Mouse (Mus musculus) forebrain, postnatal 0 days (tissue): ENCODE data around the gene Adk. TPM values are rescaled to one million over a fixed set of nuclear protein-coding genes. Genes with fewer than 3 reads are reported as not detected.

Source experiments
- ATAC-seq: fragments of 200-750 bp; cut with Nextera tagmentation; 2 replicates; pipeline ENCODE4 v1.8.0; 2017; ENCODE audit warnings: mild to moderate bottlenecking, moderate library complexity
- DNase-seq: peaks from one replicate; pipeline ENCODE4 v3.0.0-alpha.2; 2015
- H3K27ac ChIP-seq: fragments of 300-500 bp; sonication (generic); 2 replicates; pipeline ENCODE4 v1.5.1; 2014; ENCODE audit warnings: low read depth, mild to moderate bottlenecking, antibody characterized with exemption, low read length, moderate library complexity, mixed read lengths
- H3K27me3 ChIP-seq: fragments of 300-500 bp; sonication (generic); 2 replicates; pipeline ENCODE4 v1.6.1; 2014; ENCODE audit warnings: mild to moderate bottlenecking, low read length, mixed read lengths; ENCODE audit not compliant: insufficient read depth
- H3K36me3 ChIP-seq: fragments of 300-500 bp; sonication (generic); 2 replicates; pipeline ENCODE4 v1.6.1; 2014; ENCODE audit warnings: mild to moderate bottlenecking, moderate library complexity; ENCODE audit not compliant: insufficient read depth
- H3K4me1 ChIP-seq: fragments of 300-500 bp; sonication (generic); 2 replicates; pipeline ENCODE4 v1.6.1; 2014; ENCODE audit warnings: antibody characterized with exemption; ENCODE audit not compliant: insufficient read depth
- H3K4me2 ChIP-seq: fragments of 300-500 bp; sonication (generic); 2 replicates; pipeline ENCODE4 v1.6.1; 2014; ENCODE audit warnings: low read depth, mild to moderate bottlenecking, moderate library complexity
- H3K4me3 ChIP-seq: fragments of 300-500 bp; sonication (generic); 2 replicates; pipeline ENCODE4 v1.5.1; 2014; ENCODE audit warnings: low read depth, low read length, mixed read lengths
- H3K9ac ChIP-seq: fragments of 300-500 bp; sonication (generic); 2 replicates; pipeline ENCODE4 v1.6.1; 2014; ENCODE audit warnings: mild to moderate bottlenecking
- H3K9me3 ChIP-seq: fragments of 300-500 bp; sonication (generic); 2 replicates; pipeline ENCODE4 v1.6.1; 2016; ENCODE audit warnings: low read length
- CTCF ChIP-seq: sonication (generic); IDR thresholded peaks from 2 replicates; pipeline ENCODE4 v1.5.1; 2016; ENCODE audit warnings: antibody characterized with exemption, control low read depth, low read depth
- WGBS: fragments of 180-500 bp; shearing (Covaris S2); extraction: QIAGEN DNeasy Blood & Tissue Kit; methylation state at CpG from one replicate; pipeline ENCODE4 v1.1.7; 2014; 5-methylcytosine and 5-hydroxymethylcytosine counted together
- polyA plus RNA-seq: library from polyadenylated mRNA; unstranded; fragments of >200 nt; fragmentation: Nextera tagmentation; extraction: Ambion mirVana; gene quantifications from 2 replicates; pipeline ENCODE4 v1.2.1, GENCODE M21; 2015
- total RNA-seq: library from RNA; depleted of rRNA; stranded (reverse); fragments of >200 nt; gene quantifications from 2 replicates; pipeline ENCODE4 v1.2.3, GENCODE M21; 2014

Gene Adk
- total and polyA plus RNA-seq, 2 experiments from 2014 or later, result 55.5 to 66.7 TPM

DNA sequence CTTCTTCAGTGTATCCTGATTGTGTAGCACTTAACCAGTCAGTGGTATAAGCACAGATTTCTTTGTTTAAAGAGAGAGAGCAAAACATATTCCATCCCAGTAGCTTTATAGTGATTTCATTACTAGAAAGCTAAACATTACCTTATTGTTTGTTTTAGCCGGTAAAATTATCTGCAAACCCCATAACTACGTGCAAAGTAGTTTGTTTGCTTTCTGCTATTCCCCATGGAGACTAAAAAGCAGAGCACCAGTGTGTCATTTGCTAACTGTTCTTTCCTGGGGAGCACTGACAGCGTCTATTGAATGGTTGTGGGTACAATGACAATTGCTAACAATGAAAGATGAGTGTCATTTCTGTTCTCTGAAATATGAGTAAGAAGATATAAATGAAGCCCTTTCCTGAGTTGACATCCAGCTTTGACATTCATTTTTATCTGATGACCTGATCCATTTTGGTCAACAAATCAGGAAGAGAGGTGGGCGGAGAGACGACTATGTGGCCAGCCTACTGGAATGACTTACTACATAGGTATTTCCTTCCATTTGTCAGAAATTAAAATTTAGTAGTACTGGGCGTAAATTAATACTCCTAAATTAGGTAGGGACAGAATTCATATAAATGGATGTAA, 226.6 kb downstream of the Adk start:
- H3K4me1 ChIP-seq, result no peaks in the 10 kb centered on the region
- 68% methylated on average over 6 of the region's 6 CpGs for WGBS
- ATAC-seq, result no peak

DNA sequence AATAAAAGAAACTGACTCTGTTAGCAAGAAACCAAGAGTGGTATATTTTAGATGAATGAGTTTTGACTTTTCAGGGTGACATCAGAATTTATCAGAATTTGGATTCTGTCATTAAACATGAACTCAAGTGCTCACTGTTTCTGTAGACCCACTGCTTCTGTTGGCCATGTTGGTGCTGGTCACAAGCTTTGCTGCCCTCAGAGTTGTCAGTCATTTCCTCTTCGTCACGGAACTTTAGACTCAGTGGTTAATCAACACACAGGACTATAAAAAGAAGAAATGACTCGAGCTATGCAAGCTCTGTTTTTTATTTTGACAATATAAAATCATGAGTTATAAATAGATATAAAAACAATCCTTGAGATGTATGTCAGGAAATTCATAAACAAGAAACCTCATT, 228.1 kb downstream of the Adk start:
- Histone ChIP-seq H3K4me3 (no peak overlapping the region), H3K27me3 (no peaks in the 10 kb centered on the region), H3K27ac (no peak overlapping the region), H3K4me2 (no peak overlapping the region), H3K9ac (no peak overlapping the region), H3K36me3 (no peaks in the 10 kb centered on the region), H3K4me1 (no peaks in the 10 kb centered on the region), H3K9me3 (no peaks in the 10 kb centered on the region)
- DNase-seq (no peak), ATAC-seq (no peak)
- no peak for TF ChIP-seq CTCF
- WGBS, result 60% methylated on average over 3 of the region's 3 CpGs

More for the DNA sequence above, 226.6 kb downstream of the Adk start:
- no peak for TF ChIP-seq CTCF
- Histone ChIP-seq H3K4me3 (no peak overlapping the region), H3K9ac (no peak overlapping the region), H3K9me3 (no peaks in the 10 kb centered on the region), H3K27me3 (no peaks in the 10 kb centered on the region), H3K36me3 (no peaks in the 10 kb centered on the region), H3K27ac (no peak overlapping the region), H3K4me2 (no peak overlapping the region)
- no peak for DNase-seq

- ATAC-seq, result no peak
- Histone ChIP-seq H3K4me3 (no peak overlapping the region), H3K4me2 (no peak overlapping the region), H3K9me3 (no peaks in the 10 kb centered on the region), H3K27ac (no peak overlapping the region), H3K9ac (no peak overlapping the region), H3K4me1 (no peaks in the 10 kb centered on the region), H3K27me3 (no peaks in the 10 kb centered on the region), H3K36me3 (no peaks in the 10 kb centered on the region)
- 28% methylated on average over 4 of the region's 4 CpGs for WGBS
- DNase-seq, result no peak
- TF ChIP-seq CTCF, result no peak
Measured at GRCm38 (mm10) chr14:21281506-21281905, 229.1 kb downstream of the Adk start.

DNA sequence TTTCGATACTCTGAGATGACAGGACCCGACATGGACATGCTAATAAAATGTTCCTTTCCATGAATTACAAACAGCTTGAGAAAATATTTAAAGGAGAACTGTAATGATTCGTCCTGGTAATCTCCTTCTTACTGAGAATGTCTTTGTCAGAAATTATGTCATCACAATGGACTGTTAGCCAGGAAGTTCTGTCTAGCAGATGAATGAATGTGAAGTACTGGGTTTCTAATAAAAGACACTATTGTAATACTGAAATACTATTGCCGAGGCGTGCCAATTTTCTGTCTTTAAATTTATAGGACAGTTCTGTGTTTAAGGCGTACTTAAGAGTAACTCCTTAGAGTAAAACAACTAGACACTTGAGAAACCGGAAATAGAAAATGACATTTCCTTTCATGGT, 231.7 kb downstream of the Adk start:
- 21% methylated on average over 7 of the region's 7 CpGs for WGBS
- Histone ChIP-seq H3K4me3 (no peak overlapping the region), H3K4me2 (no peak overlapping the region), H3K36me3 (no peaks in the 10 kb centered on the region), H3K9me3 (no peaks in the 10 kb centered on the region), H3K27me3 (no peaks in the 10 kb centered on the region), H3K27ac (no peak overlapping the region), H3K9ac (no peak overlapping the region), H3K4me1 (no peaks in the 10 kb centered on the region)
- DNase-seq (no peak), ATAC-seq (no peak)
- TF ChIP-seq CTCF, result no peak

- H3K4me3 ChIP-seq, result no peak overlapping the region
- no peak overlapping the region for H3K9ac ChIP-seq
- no peak for DNase-seq
- no peak for ATAC-seq
- H3K4me2 ChIP-seq, result no peak overlapping the region
- no peaks in the 10 kb centered on the region for H3K4me1 ChIP-seq
- H3K36me3 ChIP-seq, result no peaks in the 10 kb centered on the region
- H3K27me3 ChIP-seq, result no peaks in the 10 kb centered on the region
- WGBS, result 77% methylated on average over 5 of the region's 5 CpGs
- no peak for TF ChIP-seq CTCF
- no peaks in the 10 kb centered on the region for H3K9me3 ChIP-seq
- H3K27ac ChIP-seq, result no peak overlapping the region
Measured at GRCm38 (mm10) chr14:21284847-21285246, 232.5 kb downstream of the Adk start.

GRCm38 (mm10) chr14:21286274-21286673, 233.9 kb downstream of the Adk start:
- ATAC-seq (no peak), DNase-seq (no peak)
- no peak overlapping the region for H3K27ac ChIP-seq

DNA sequence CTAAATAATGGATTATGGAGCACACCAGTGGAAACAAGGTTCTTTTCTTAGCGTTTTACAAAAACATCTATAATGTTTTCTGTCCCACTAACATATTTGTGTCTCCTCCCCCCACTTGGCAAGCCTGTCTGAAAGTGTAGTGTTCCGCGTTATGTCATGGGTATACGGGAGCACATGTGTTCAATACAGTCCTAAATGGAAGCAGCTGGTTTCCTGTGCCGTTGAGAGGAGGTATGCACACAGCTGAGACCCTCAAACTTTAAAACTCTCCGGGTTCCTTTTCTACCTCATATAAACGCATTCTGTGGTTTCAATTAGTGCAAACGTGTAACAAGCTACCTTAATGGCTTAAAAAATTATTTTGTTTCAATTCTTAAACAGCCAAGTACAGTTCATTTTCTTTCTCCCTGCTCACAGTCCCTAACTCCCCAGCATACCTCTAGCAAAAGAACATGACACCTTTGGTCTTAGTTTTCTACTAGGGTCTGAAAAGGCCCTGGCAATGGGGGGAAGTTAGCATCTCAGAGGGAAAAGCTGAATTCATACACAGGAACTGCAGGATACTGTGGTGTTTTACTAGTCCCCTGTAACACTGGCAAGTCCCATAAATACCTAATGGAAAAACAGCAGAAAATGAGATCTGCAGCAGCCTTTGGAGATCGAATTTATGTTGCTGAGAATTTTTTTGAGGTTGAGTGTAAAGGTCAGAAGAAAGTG, 235.5 kb downstream of the Adk start:
- H3K4me2 ChIP-seq, result no peak overlapping the region
- H3K36me3 ChIP-seq, result no peaks in the 10 kb centered on the region
- no peak overlapping the region for H3K4me3 ChIP-seq
- no peak for DNase-seq
- WGBS, result 61% methylated on average over 9 of the region's 9 CpGs
- H3K9me3 ChIP-seq, result no peaks in the 10 kb centered on the region
- TF ChIP-seq CTCF, result no peak
- no peaks in the 10 kb centered on the region for H3K4me1 ChIP-seq
- H3K27me3 ChIP-seq, result no peaks in the 10 kb centered on the region
- H3K27ac ChIP-seq, result no peak overlapping the region
- no peak for ATAC-seq
- H3K9ac ChIP-seq, result no peak overlapping the region

More at GRCm38 (mm10) chr14:21286274-21286673, 233.9 kb downstream of the Adk start:
- Histone ChIP-seq H3K9me3 (no peaks in the 10 kb centered on the region), H3K27me3 (no peaks in the 10 kb centered on the region), H3K4me2 (no peak overlapping the region), H3K4me1 (no peaks in the 10 kb centered on the region), H3K9ac (no peak overlapping the region), H3K4me3 (no peak overlapping the region), H3K36me3 (no peaks in the 10 kb centered on the region)
- WGBS, result 36% methylated on average over 7 of the region's 7 CpGs
- TF ChIP-seq CTCF, result no peak
